Mouse (Mus musculus) G1E (cell line): ENCODE measurements around the gene Pi4k2a. TPM values are rescaled to one million over a fixed set of nuclear protein-coding genes. Genes with fewer than 3 reads are reported as not detected.
A peak's percentile ranks its signal among the peaks of the same experiment; 100 is the strongest.

Source experiments
- ATAC-seq: 2 replicates; pipeline ENCODE4 v1.8.0; 2016; ENCODE audit warnings: mild to moderate bottlenecking; ENCODE audit not compliant: insufficient number of reproducible peaks, poor library complexity, low FRiP score, severe bottlenecking; ENCODE audit errors: extremely low read depth
- DNase-seq: peaks from one replicate; pipeline ENCODE4 v3.0.0; 2012; ENCODE audit warnings: low spot score
- H3K27me3 ChIP-seq: 2 replicates; pipeline ENCODE4 v1.6.1; 2012; ENCODE audit warnings: mild to moderate bottlenecking, low read length, inconsistent platforms; ENCODE audit not compliant: insufficient read depth
- H3K36me3 ChIP-seq: replicated peaks from 2 replicates; pipeline ENCODE3; 2012; ENCODE audit warnings: mild to moderate bottlenecking, inconsistent platforms
- H3K4me1 ChIP-seq: 2 replicates; pipeline ENCODE4 v1.6.1; 2012; ENCODE audit warnings: low read depth, low read length, inconsistent platforms, mixed read lengths; ENCODE audit not compliant: insufficient read depth
- H3K4me3 ChIP-seq: 2 replicates; pipeline ENCODE4 v1.5.1; 2012; ENCODE audit warnings: low read depth, mild to moderate bottlenecking, inconsistent platforms, low read length, moderate library complexity, mixed read lengths
- H3K9me3 ChIP-seq: replicated peaks from 2 replicates; pipeline ENCODE4 v1.6.1; 2012; ENCODE audit warnings: inconsistent platforms
- CTCF ChIP-seq: IDR thresholded peaks from 2 replicates; pipeline ENCODE4 v1.5.1; 2012; ENCODE audit warnings: low read depth, low read length, inconsistent platforms, mixed read lengths
- GATA1 ChIP-seq: IDR thresholded peaks from 2 replicates; pipeline ENCODE4 v1.6.1; 2012; ENCODE audit warnings: borderline replicate concordance, low read length, inconsistent platforms, mixed read lengths
- GATA2 ChIP-seq: IDR thresholded peaks from 2 replicates; pipeline ENCODE4 v1.6.1; 2012; ENCODE audit warnings: low read depth, low read length, inconsistent platforms, borderline replicate concordance
- POLR2AphosphoS5 ChIP-seq: IDR thresholded peaks from 2 replicates; pipeline ENCODE4 v1.6.1; 2012; ENCODE audit warnings: low read depth, low read length, inconsistent platforms; ENCODE audit not compliant: insufficient replicate concordance
- TAL1 ChIP-seq: conservative IDR thresholded peaks from 2 replicates; pipeline ENCODE4 v1.6.1; 2012; ENCODE audit warnings: low read depth, low read length, inconsistent platforms, mixed read lengths
- polyA plus RNA-seq: library from polyadenylated mRNA; stranded (reverse); fragments of >175 nt; gene quantifications from 2 replicates; pipeline ENCODE4 v1.2.3, GENCODE M21; 2012
- total RNA-seq, 2 experiments: library from RNA; stranded (forward) in 1 of 2; stranded (reverse) in 1 of 2; fragments of 200-1000 nt in 1 of 2; fragments of >200 nt in 1 of 2; fragmentation: Nextera tagmentation in 1 of 2; gene quantifications; 2 replicates each; pipeline ENCODE4 v1.2.3; 2014 to 2017

The Pi4k2a gene
- total and polyA plus RNA-seq, 3 experiments = 5.5 to 14.5 (median 10.7) TPM

GRCm38 (mm10) chr19:42166130-42166529, 75.9 kb downstream of the Pi4k2a start:
- peak; percentile 85 for TF ChIP-seq CTCF
- TF ChIP-seq GATA2 = no peak
- no peak for TF ChIP-seq TAL1
- H3K36me3 ChIP-seq = no peaks in the 10 kb centered on the region
- peaks cover 35% of the 10 kb centered on the region for H3K27me3 ChIP-seq
- no peak overlapping the region; the same call in 1 of the 2 replicates for H3K4me3 ChIP-seq
- H3K9me3 ChIP-seq = peaks cover 4% of the 10 kb centered on the region
- DNase-seq (peak; percentile 46), ATAC-seq (no peak)
- H3K4me1 ChIP-seq = peaks cover 51% of the 10 kb centered on the region

GRCm38 (mm10) chr19:42166766-42167165, 76.5 kb downstream of the Pi4k2a start:
- DNase-seq (no peak), ATAC-seq (no peak)
- Histone ChIP-seq H3K9me3 (peaks cover 4% of the 10 kb centered on the region), H3K36me3 (peaks cover 4% of the 10 kb centered on the region), H3K27me3 (peaks cover 35% of the 10 kb centered on the region), H3K4me3 (no peak overlapping the region), H3K4me1 (peaks cover 57% of the 10 kb centered on the region)
- TF ChIP-seq CTCF (no peak), POLR2AphosphoS5 (no peak), GATA2 (no peak), TAL1 (no peak), GATA1 (no peak)

GRCm38 (mm10) chr19:42167489-42167888, 77.2 kb downstream of the Pi4k2a start:
- H3K4me1 ChIP-seq = peaks cover 62% of the 10 kb centered on the region
- ATAC-seq (no peak), DNase-seq (no peak)
- peaks cover 7% of the 10 kb centered on the region for H3K36me3 ChIP-seq
- H3K4me3 ChIP-seq = no peak overlapping the region
- peaks cover 4% of the 10 kb centered on the region for H3K9me3 ChIP-seq
- TF ChIP-seq POLR2AphosphoS5 = no peak
- no peak for TF ChIP-seq TAL1
- no peak for TF ChIP-seq GATA1
- TF ChIP-seq GATA2 = no peak
- H3K27me3 ChIP-seq = peaks cover 35% of the 10 kb centered on the region

GRCm38 (mm10) chr19:42169322-42169975, 79.2 kb downstream of the Pi4k2a start:
- Histone ChIP-seq H3K36me3 (peaks cover 20% of the 10 kb centered on the region), H3K4me1 (peaks cover 62% of the 10 kb centered on the region), H3K9me3 (no peaks in the 10 kb centered on the region), H3K27me3 (peaks cover 24% of the 10 kb centered on the region), H3K4me3 (peak overlapping the region; percentile 99)
- ATAC-seq (peak; percentile 62), DNase-seq (peak; percentile 34)
- no peak for TF ChIP-seq GATA1
- TF ChIP-seq CTCF = no peak
- no peak for TF ChIP-seq POLR2AphosphoS5
- TF ChIP-seq GATA2 = no peak
- peak; percentile 63 for TF ChIP-seq TAL1

- Histone ChIP-seq H3K4me1 (peaks cover 55% of the 10 kb centered on the region), H3K4me3 (peak overlapping the region; percentile 99), H3K36me3 (peaks cover 28% of the 10 kb centered on the region), H3K27me3 (peaks cover 21% of the 10 kb centered on the region), H3K9me3 (no peaks in the 10 kb centered on the region)
- TF ChIP-seq GATA1 = no peak
- no peak for TF ChIP-seq CTCF
- ATAC-seq (peak; percentile 64), DNase-seq (peak; percentile 94)
Measured at GRCm38 (mm10) chr19:42170025-42170969, 80.0 kb downstream of the Pi4k2a start.

Other genes with a start within 250 kb of the Pi4k2a start
- 15.3 and 17.8 TPM in 2 replicates for gene Frat2, start 242.3 kb upstream of the Pi4k2a start, total RNA-seq (2014; fragmentation: Nextera tagmentation)
- 23.4 and 30.4 TPM in 2 replicates for gene Frat2, start 242.3 kb upstream of the Pi4k2a start, total RNA-seq (2017)
- 42.6 and 60.2 TPM in 2 replicates for gene Frat2, start 242.3 kb upstream of the Pi4k2a start, polyA plus RNA-seq
- 14.9 and 16.9 TPM in 2 replicates for gene Rrp12, start 194.3 kb upstream of the Pi4k2a start, total RNA-seq (2014; fragmentation: Nextera tagmentation)
- gene Rrp12, start 194.3 kb upstream of the Pi4k2a start, total RNA-seq (2017) = 13.5 and 16.5 TPM in 2 replicates
- 31.0 and 33.8 TPM in 2 replicates for gene Rrp12, start 194.3 kb upstream of the Pi4k2a start, polyA plus RNA-seq
- 910 and 922 TPM in 2 replicates for gene Pgam1, start 178.5 kb upstream of the Pi4k2a start, total RNA-seq (2014; fragmentation: Nextera tagmentation)
- 501 and 541 TPM in 2 replicates for gene Pgam1, start 178.5 kb upstream of the Pi4k2a start, total RNA-seq (2017)
- 573 and 600 TPM in 2 replicates for gene Pgam1, start 178.5 kb upstream of the Pi4k2a start, polyA plus RNA-seq
- gene Exosc1, start 157.0 kb upstream of the Pi4k2a start, total RNA-seq (2014; fragmentation: Nextera tagmentation) = 81.0 and 95.9 TPM in 2 replicates
- gene Exosc1, start 157.0 kb upstream of the Pi4k2a start, total RNA-seq (2017) = 50.2 and 52.2 TPM in 2 replicates
- 20.3 and 29.3 TPM in 2 replicates for gene Exosc1, start 157.0 kb upstream of the Pi4k2a start, polyA plus RNA-seq
- gene Zdhhc16, start 157.0 kb upstream of the Pi4k2a start, total RNA-seq (2014; fragmentation: Nextera tagmentation) = 36.7 and 45.4 TPM in 2 replicates
- 27.8 and 29.7 TPM in 2 replicates for gene Zdhhc16, start 157.0 kb upstream of the Pi4k2a start, total RNA-seq (2017)
- gene Zdhhc16, start 157.0 kb upstream of the Pi4k2a start, polyA plus RNA-seq = 25.6 and 34.0 TPM in 2 replicates
- 27.5 and 39.4 TPM in 2 replicates for gene Mms19, start 109.3 kb upstream of the Pi4k2a start, total RNA-seq (2014; fragmentation: Nextera tagmentation)
- 26.2 and 31.7 TPM in 2 replicates for gene Mms19, start 109.3 kb upstream of the Pi4k2a start, total RNA-seq (2017)
- gene Mms19, start 109.3 kb upstream of the Pi4k2a start, polyA plus RNA-seq = 16.1 and 17.4 TPM in 2 replicates
- gene Ubtd1, start 108.7 kb upstream of the Pi4k2a start, total RNA-seq (2014; fragmentation: Nextera tagmentation) = 2.6 and 19.9 TPM in 2 replicates
- 4.8 and 7.7 TPM in 2 replicates for gene Ubtd1, start 108.7 kb upstream of the Pi4k2a start, total RNA-seq (2017)
- gene Ubtd1, start 108.7 kb upstream of the Pi4k2a start, polyA plus RNA-seq = 4.0 and 4.2 TPM in 2 replicates
- not detected in 2 replicates for gene Ankrd2, start 54.5 kb upstream of the Pi4k2a start, total RNA-seq (2014; fragmentation: Nextera tagmentation)
- gene Ankrd2, start 54.5 kb upstream of the Pi4k2a start, total RNA-seq (2017) = 0.23 TPM in 1 of 2 replicates, not detected in the other
- gene Ankrd2, start 54.5 kb upstream of the Pi4k2a start, polyA plus RNA-seq = not detected in 2 replicates
- gene Hoga1, start 44.9 kb upstream of the Pi4k2a start, total RNA-seq (2014; fragmentation: Nextera tagmentation) = not detected in 2 replicates
- gene Hoga1, start 44.9 kb upstream of the Pi4k2a start, total RNA-seq (2017) = not detected in 2 replicates
- not detected in 2 replicates for gene Hoga1, start 44.9 kb upstream of the Pi4k2a start, polyA plus RNA-seq
- not detected in 2 replicates for gene 4933411K16Rik, start 38.2 kb upstream of the Pi4k2a start, total RNA-seq (2014; fragmentation: Nextera tagmentation)
- not detected in 2 replicates for gene 4933411K16Rik, start 38.2 kb upstream of the Pi4k2a start, total RNA-seq (2017)
- gene 4933411K16Rik, start 38.2 kb upstream of the Pi4k2a start, polyA plus RNA-seq = not detected in 2 replicates
- gene Morn4, start 4.1 kb upstream of the Pi4k2a start, total RNA-seq (2014; fragmentation: Nextera tagmentation) = not detected in 2 replicates
- gene Morn4, start 4.1 kb upstream of the Pi4k2a start, total RNA-seq (2017) = 0.27 and 0.29 TPM in 2 replicates
- gene Morn4, start 4.1 kb upstream of the Pi4k2a start, polyA plus RNA-seq = 0.23 and 0.35 TPM in 2 replicates
- 2.8 and 5.1 TPM in 2 replicates for gene Avpi1, start 38.6 kb downstream of the Pi4k2a start, total RNA-seq (2014; fragmentation: Nextera tagmentation)
- 2.2 and 5.2 TPM in 2 replicates for gene Avpi1, start 38.6 kb downstream of the Pi4k2a start, total RNA-seq (2017)
- 12.6 and 15.2 TPM in 2 replicates for gene Avpi1, start 38.6 kb downstream of the Pi4k2a start, polyA plus RNA-seq
- gene Marveld1, start 56.9 kb downstream of the Pi4k2a start, total RNA-seq (2014; fragmentation: Nextera tagmentation) = not detected in 2 replicates
- gene Marveld1, start 56.9 kb downstream of the Pi4k2a start, total RNA-seq (2017) = 0.11 TPM in 1 of 2 replicates, not detected in the other
- not detected in 2 replicates for gene Marveld1, start 56.9 kb downstream of the Pi4k2a start, polyA plus RNA-seq
- gene Zfyve27, start 73.5 kb downstream of the Pi4k2a start, total RNA-seq (2014; fragmentation: Nextera tagmentation) = 17.2 and 17.6 TPM in 2 replicates
- 16.9 and 19.9 TPM in 2 replicates for gene Zfyve27, start 73.5 kb downstream of the Pi4k2a start, total RNA-seq (2017)
- 12.9 and 14.7 TPM in 2 replicates for gene Zfyve27, start 73.5 kb downstream of the Pi4k2a start, polyA plus RNA-seq
- gene Sfrp5, start 111.8 kb downstream of the Pi4k2a start, total RNA-seq (2014; fragmentation: Nextera tagmentation) = not detected in 2 replicates
- not detected in 2 replicates for gene Sfrp5, start 111.8 kb downstream of the Pi4k2a start, total RNA-seq (2017)
- gene Sfrp5, start 111.8 kb downstream of the Pi4k2a start, polyA plus RNA-seq = not detected in 2 replicates
- not detected in 2 replicates for gene Golga7b, start 157.1 kb downstream of the Pi4k2a start, total RNA-seq (2014; fragmentation: Nextera tagmentation)
- 0.11 TPM in 1 of 2 replicates, not detected in the other for gene Golga7b, start 157.1 kb downstream of the Pi4k2a start, total RNA-seq (2017)
- gene Golga7b, start 157.1 kb downstream of the Pi4k2a start, polyA plus RNA-seq = not detected in 2 replicates